Mouse (Mus musculus) inflammation-experienced regulatory T-cells, adult 6 months (primary cell): ENCODE data around the gene Qser1. TPM values are rescaled to one million over a fixed set of nuclear protein-coding genes. Genes with fewer than 3 reads are reported as not detected.
A peak's percentile ranks its signal among the peaks of the same experiment; 100 is the strongest.
"Not testable (repeated sequence)": the region's sequence is repeated elsewhere in the genome, so short reads cannot be mapped to it uniquely, and the experiment has no call there.

Experiments used
- ATAC-seq: one replicate; pipeline ENCODE4 v1.8.0; 2017
- polyA plus RNA-seq, 3 experiments: library from polyadenylated mRNA; unstranded; fragments of 100-300 nt; shearing (Covaris generic); gene quantifications; one replicate each; pipeline ENCODE4 v1.2.1; 2017

The Qser1 gene
- 1 to 10 TPM in 2 of 3 experiments, not detected in 1; 1.5 to 1.8 TPM for polyA plus RNA-seq

DNA sequence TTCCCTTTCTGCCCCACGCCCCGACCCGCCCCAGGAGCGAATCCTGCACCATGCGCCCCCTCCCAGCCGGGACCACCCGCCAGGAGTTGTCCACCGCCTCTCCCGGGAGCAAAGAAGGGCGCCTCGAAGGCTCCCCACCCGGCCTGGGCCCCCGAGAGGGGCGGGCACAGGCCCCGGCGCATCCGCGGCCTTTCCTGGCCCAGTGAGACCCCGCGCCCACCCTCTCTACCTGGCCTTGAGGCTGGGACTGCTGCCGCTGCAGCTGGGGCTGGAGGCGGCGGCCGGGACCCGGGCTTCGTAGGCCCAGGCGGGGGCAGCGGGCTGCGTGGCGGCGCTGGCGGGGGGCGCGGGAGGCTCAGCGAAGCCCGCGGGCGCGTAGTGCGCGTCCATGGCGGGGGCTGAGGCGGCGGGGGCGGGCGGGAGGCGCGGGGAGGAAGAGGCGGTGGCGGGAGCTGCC, at the start of gene Qser1:
Gene Qser1 (minus strand): TSS at position 390 of the 457 bp plus-strand sequence.
- no peak for ATAC-seq

DNA sequence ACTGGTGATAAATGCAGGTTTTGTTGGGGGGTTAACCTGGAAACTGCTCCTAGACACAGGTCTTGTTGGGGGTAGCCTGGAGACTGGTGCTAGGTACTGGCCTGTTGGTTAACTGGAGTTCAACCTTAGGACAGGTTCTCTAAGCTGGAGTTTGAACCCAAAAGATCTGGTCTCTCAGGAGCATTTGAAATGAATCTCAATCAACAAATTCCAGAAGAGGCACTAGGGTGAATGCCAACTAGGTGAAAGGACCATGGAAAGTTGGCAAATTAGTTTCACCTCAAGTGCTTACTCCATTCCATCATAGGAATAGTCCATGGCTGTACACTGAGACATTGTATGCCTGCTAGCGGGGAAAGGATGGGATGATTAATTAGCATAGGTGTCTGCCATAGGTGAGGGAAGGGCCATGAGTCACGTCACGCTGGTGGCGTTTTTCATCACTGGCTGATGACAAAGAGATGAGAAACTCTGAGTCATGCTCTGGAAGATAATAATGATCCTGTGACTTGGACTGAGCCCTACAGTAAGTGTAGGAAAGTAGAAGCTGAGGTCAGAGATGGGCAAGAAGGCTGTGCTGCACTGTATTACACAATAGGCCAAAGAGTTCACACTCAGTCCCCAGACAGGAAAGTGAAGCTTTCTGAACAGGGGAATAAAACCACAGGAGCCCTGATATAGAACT, 47.8 kb upstream of the Qser1 start:
- ATAC-seq: no peak

DNA sequence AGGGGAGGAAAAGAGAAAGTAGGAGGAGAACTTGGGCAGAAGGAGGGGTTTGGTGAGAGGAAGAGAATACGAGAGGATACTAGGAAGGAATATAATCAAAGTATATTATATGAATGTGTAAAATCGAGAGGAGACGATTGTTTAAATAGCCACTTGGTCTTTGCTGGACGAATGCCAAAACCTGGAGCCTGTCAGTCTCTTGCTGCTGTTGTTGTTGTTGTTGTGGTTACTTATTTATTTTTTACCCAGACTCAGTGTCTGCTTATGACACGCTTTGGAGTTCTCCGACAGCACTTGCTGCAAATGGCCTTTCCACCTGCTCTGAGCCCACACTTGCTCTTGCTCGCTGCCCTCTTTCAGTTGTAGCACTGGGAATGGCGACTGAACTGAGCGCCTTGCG, 43.9 kb upstream of the Qser1 start:
- ATAC-seq: no peak

DNA sequence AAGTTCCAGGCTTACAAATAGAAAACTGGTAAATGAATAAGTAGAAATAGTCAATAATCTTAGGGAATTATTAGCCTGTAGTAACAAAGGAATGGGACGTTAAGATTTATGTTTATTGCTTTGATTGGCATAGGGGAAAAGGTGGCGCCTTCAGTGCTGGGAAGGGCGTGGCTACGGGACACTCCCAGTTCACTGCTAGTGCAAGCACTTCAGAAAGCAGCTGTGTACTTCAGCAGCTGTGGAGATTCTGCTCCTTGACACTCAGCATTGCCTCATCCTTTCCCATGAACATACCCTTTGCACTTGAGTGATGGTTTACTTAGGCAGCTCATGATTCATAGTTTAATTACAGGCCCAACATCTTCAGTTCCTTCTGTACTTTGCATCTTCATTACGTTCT, 42.5 kb upstream of the Qser1 start:
- ATAC-seq: no peak

DNA sequence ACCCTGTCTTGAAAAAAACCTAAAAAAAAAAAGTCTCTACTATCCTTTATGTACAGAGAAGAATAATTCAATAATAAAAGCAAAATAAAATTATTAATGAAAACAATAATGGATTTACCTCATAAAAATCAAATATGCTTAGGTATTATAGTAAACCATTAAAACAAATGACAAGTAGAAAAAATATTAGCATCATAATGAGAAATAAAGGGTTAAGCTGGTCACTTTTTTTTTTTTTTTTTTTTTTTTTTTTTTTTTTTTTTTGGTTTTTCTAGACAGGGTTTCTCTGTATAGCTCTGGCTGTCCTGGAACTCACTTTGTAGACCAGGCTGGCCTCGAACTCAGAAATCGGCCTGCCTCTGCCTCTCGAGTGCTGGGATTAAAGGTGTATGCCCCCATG, 41.5 kb upstream of the Qser1 start:
- not testable (repeated sequence) for ATAC-seq

DNA sequence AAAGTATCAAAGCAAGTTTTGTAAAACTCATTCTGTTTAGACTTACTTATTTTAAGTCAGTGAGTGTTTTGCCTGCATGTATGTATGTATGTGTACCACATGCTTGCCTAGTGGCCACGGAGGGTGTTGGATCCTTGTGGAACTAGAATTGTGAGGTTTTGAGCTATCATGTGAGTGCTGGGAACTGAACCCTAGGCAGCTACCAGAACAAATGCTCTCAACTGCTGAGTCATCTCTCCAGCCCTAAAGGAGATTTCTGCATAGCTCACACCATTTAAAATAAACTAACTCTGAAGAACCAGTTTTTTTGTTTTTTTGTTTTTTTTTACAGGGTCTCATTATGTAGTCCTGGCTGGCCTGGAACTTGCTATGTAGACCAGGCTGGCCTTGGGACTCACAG, 39.7 kb upstream of the Qser1 start:
- ATAC-seq: no peak

DNA sequence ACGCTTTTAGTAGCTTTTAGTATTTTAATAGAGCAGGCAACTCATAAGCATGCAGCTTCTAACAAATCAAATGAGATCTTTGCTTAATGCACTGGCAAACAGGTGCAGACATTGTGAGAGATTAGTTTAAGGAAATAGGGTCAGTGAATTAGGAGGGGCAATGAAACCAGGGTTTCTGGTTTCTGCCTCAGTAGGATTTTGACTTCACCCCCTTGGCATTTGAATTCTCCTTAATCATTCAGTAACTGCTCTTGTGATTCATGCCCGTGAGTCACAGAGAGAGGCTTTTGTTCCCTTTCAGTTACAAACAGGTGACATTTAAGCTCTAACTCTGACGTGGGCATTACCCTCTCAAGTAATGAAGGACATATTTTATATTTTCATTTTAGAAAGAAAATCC, 39.2 kb upstream of the Qser1 start:
- no peak for ATAC-seq

DNA sequence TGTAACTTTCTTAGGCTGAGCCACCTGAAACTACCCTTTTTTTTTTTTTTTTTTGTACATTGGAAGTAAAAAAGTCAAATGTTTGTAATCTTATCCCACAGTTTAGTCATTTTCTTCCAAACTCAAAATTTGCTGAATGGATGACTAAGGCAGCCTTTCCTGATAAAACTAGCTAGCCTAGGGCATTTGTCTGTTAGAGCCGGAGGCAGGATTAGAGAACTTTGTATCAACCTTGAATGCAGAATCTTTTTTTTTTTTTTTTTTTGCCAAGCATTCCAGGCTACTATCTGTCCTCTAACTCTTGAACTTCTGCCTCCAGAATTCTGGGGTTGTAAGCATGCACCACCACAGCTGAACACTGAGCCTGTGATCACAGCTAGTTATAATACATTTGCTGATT, 38.3 kb upstream of the Qser1 start:
- no peak for ATAC-seq

DNA sequence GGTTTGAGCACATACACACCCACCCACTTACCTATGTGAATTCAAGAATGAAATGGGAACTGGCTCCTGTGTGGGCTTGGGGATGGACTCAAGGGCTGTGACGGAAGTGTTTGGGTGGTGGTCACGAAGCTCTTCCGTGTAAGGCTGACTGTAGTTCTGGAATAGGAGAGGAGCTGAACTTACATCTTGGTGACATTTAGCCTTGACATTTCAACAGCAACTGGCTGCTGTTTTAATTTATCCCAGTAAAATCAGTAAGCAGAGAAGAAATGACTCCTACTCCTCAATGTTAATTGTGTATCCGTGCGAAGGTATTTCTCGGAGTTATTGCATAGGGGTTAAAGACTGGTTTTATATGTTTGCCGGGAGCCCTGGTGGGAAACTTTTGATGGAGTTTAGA, 36.0 kb upstream of the Qser1 start:
- no peak for ATAC-seq

DNA sequence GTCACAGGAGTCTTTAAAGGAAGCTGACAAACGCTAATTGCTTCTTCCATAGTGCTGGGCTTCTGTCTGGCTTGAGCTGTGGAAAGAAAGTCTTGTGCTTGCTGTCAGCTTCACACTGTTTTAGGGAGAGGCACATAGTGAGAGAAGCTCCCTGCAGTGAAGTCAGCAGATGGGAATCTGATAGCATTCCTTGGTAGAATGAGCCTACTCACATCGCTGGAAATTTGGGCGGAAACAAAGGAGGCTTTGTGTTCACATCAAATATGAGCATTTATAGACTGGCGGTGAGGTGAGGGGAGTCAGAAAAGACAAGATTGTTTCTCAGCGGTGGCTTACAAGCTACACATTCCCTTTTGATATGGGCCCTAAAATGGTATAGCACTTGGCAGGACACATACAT, 35.1 kb upstream of the Qser1 start:
- no peak for ATAC-seq

DNA sequence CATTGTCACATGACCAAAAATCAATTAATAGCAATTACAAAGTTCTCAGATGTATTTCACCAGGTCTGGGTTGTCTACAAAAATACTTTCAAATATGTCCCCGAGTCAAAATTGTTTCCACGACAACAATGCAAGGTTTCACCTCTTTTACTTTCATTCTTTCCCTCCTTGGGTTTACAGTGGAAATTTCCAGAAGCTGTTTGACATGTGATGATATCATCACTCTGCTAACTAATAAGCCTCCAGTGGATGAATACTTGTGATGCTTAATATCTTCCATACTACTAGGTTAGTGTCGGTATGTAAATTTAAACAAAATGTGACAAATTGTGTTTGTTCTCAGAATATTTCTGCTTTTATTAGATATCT, 33.4 kb upstream of the Qser1 start:
- ATAC-seq: peak; percentile 61

DNA sequence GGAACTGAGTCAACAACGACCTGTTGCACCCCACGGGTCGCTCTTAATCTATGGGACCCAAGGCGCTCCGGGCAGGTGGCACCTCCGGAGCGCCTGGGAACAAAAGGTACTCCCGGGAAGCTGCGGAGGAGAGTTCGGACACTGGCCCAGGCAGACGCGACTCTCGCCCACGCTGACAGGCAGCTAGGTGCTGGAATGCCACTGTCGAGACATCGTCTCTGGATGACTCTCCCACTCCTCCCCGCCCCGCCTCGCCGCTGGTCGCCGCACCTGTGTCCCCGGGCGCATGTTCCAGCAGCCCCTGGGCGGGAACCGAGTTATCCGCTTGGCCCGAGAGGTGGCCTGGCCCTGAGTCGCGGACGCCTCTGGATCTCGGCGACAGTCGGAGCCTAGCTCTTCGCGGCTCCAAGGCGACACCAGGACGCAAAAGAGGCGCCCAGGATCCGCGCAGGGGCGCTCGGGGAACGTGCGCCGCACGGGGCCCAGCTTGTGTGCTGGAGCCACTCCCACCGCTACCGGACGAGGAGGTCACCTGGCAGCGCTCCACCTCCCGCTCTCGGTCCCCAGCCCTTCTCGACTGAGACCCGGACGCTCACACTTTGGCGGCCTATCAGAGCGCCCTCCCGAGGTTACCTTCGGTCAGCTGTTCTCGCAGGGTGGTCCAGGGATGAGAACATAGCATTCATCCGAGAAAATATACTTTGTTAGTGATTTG, 32.9 kb upstream of the Qser1 start, which contains the start of gene Prrg4:
Gene Prrg4 (minus strand): TSS at position 601 of the 715 bp plus-strand sequence.
- ATAC-seq: peak; percentile 53

DNA sequence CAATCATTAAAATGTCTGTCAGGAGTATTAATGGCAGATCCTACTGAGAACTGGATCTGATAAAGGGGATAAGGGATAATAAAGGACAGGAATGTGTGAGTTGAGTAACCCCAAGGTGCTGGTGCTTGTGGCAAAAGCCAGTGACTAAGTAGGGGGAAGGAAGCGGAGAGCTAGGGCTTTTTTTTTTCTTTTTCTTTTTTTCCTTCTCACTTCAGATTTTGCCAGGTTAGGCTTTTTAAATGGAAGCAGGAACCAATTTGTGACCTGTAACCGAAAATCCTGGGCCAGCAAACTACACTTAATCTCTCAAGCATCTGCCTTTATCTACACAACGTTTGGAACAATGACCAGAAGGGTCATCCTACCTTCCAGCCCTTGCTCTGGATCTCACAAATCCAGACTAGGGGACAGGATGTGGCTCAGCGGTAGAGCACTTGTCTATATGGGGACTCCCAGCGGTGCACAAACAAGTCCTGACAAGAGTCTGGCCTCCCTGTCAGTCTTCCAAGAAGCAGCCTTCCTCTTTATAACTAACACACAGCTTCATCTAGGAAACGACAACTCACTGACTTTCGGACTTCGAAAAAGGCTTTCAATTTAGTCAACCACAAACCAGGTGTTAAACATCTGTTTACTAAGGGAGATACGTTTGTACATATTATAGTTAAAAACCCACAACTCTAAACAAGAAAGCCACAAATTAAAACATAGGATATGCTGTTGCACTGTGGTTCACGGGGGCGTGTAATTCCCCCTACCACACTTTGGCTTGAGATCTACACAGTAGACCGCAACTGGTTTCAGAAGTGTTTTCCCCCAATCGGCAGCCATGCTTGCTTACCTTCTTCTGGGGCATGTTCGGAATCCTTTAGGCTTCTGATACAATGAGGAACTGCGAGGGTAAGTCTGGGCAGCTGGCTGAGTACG, 31.9 kb upstream of the Qser1 start:
- peak; percentile 43 for ATAC-seq

DNA sequence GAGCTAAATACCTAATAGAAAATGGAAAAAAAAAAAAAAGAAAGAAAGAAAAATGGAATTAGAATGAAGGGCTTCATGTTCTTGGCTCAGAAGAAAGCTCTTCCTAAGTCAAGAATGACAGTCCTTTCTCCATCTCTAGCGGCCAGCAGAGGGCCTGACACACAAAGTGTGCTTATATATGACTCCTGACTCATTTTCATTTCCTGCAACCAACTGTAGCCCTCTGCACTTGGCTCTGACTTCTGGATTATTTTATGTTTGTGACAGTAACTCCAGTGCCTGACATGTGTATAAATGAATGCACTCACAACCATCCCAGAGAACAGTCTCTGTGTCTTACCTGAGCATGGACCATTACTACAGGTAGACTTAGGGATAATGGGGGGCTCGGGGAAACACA, 31.1 kb upstream of the Qser1 start:
- peak; percentile 46 for ATAC-seq

DNA sequence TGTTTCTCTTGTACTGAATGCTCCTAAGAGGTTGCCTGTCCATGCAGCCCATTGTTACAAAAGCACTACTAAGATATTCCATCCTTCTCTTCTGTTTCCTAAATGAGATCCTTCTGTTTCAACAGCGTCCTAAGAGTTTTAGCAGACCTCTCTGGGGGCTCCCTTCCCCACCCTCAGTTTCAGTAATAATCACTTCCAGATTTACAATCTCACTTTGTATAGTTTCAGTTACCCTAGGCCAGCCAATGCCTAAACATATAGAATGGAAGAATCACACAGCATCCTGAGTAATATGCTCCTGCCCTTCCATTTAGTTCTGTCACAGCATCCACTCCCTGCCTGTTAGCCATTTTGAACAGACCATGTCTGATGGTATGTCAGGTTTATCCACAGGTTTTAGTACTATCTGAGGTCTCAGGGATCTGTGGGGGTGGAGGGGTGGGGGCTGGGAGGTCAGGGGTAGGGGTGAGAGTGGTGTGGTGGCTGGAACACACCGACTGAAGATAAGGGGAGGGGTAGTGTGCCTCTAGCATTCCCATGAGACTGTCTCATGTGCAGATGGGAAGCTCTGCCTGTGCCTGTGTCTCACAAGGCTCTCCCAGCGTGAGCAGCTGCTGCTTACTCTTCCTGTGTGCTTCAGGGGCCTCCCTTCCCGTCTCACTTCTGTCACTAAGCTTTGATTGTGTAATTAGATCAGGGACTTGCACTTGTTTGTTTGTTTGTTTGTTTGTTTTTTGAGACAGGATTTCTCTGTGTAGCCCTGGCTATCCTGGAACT, 30.3 kb upstream of the Qser1 start:
- no peak for ATAC-seq

DNA sequence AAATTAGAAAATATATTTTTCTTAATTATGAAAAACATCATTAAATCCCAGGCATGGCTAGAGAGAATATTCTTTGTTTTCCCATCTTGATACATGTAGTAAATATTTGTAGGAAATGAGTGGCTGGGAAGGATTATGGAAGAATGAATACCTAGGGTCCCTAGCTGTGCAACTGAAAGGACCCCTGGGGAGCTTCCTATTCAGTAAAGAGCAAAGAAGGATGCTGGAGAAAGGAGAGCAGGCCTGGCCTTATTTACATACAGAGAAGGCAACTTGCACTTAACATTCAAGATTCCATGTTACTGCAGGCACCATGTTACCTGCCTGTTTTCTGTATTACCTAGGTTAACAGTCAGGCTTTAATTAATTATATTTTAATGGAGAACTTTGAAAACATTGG, 26.0 kb upstream of the Qser1 start:
- ATAC-seq: no peak

DNA sequence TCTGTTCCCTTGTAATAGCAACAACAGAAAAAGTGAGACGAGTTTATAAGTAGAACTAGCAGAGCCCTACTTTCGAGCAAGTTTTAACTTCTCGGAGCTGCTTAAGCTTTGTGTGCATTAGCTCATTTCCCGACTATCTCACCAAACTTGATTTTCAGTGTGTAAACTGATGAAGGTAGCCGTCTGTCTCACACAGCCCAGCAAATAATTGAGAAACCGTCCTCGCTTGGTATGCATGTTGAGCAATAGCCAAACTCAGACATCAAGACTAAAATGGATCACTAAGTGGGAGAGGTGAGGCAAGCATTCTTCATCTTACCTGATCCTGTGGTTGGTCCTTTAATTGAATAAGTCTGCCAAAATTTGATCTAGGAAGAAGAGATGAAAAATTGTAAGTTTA, 25.2 kb upstream of the Qser1 start:
- no peak for ATAC-seq

DNA sequence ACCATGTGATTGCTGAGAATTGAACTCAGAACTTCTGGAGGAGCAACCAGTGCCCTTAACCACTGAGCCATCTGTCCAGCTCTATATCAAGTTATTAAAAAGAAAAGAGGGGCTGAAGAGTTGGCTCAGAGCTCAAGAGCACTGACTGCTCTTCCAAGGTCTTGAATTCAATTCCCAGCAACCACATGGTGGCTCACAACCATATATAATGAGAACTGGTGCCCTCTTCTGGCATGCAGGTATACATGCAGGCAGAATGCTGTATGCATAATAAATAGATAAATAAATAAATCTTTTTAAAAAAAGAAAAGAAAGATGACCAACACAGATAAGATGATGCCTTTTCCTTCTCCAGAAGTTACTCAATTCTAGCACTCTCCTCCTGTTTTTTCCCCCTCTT, 24.4 kb upstream of the Qser1 start:
- ATAC-seq: no peak

DNA sequence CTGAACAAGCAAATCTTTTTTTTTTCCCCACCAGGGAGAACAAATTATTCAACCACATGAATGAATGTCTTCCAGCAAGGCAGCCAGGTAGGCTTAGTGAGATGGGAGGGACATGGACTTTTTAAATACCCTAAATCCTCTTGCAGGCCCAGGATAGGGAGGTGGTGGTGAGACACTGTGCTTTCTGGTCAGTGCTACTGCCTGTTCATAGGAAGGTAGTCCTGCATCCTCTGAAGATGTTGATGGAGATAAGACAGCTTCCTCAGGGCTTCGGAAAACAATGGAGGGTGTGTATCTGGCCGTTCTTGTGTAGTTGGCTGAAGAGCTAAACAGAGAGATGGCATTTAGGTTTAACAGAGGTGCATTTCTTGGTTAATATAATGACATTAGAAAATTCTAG, 15.9 kb upstream of the Qser1 start:
- no peak for ATAC-seq

DNA sequence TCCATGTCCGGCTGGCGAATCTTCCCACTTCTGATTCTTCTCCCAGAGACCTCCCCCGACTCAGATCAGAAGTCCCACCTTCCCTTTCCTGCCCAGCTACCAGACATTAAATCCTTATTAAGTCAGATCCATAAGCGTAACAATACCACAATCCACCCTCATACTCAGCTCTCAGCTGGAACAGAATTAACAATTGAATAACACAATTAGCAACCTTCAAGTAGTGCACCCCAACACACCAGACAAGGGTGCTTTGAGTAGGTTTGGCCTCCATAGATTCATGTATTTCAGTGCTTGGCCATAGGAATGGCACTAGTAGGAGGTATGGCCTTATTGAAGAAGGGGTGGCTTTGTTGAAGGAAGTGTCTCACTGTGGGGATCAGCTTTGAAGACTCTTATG, 9.6 kb upstream of the Qser1 start:
- no peak for ATAC-seq

DNA sequence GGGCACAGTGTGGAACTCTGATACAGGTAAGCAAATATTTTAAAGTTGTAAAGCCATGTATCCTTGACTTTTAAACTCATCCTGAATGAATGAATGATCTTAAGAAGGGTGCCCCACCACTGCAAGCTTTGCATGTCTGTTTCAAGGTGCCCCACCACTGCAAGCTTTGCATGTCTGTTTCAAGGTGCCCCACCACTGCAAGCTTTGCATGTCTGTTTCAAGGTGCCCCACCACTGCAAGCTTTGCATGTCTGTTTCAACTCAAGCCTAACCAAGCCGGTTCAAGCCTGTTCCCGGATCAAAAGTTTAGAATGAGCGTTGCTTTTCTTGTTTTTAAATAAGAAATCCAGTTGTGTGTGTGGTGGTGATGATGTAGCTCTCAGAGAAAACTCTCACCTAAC, 2.2 kb upstream of the Qser1 start:
- not testable (repeated sequence) for ATAC-seq

DNA sequence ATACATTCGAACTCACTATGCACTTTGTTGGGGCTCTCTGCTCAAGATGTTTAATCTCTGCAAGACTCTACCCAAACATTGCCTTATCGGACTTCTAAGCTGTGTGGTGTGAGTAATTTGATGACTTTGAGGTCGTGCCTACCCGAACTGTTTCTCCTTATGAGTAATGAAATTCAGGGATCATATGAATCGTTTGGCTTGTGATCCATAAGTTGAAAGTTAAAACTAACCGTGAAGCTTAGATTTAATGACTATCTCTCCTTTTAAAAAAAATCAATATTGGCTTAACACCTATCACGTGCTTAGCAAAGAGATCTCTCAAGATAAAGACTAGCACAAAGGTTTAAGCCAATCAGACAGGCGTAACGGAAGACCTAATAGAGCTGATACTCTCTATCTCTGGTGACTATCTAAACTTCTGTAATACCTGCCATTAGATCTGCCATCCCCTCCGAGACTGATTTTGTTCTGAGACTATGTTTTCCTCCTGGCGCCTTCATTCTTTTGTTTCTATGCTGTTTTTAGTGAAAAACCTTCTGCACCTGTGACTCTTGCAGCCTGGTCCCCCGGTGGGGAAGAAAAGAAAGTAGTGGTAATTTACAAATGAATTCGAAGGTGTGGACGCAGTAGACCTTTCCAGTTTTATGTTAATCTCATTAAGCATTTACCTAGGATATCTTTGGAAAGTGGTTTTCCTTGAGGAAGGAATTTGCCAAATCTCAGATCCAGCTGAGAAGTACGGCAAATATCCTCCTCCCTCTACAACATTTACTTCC, 1.2 kb upstream of the Qser1 start:
- ATAC-seq: peak; percentile 15
